Mouse (Mus musculus) adrenal gland, postnatal 14 days (tissue): ENCODE results near the gene Fam243. TPM values are rescaled to one million over a fixed set of nuclear protein-coding genes. Genes with fewer than 3 reads are reported as not detected.

Source experiments
- DNase-seq: peaks from one replicate; pipeline ENCODE4 v3.0.0; 2021; ENCODE audit warnings: mixed read lengths
- total RNA-seq: library from RNA; stranded (reverse); gene quantifications from 2 replicates; pipeline ENCODE4 v1.2.3, GENCODE M21; 2021

Fam243 gene
- total RNA-seq, 1 experiment from 2014 or later = not detected

DNA sequence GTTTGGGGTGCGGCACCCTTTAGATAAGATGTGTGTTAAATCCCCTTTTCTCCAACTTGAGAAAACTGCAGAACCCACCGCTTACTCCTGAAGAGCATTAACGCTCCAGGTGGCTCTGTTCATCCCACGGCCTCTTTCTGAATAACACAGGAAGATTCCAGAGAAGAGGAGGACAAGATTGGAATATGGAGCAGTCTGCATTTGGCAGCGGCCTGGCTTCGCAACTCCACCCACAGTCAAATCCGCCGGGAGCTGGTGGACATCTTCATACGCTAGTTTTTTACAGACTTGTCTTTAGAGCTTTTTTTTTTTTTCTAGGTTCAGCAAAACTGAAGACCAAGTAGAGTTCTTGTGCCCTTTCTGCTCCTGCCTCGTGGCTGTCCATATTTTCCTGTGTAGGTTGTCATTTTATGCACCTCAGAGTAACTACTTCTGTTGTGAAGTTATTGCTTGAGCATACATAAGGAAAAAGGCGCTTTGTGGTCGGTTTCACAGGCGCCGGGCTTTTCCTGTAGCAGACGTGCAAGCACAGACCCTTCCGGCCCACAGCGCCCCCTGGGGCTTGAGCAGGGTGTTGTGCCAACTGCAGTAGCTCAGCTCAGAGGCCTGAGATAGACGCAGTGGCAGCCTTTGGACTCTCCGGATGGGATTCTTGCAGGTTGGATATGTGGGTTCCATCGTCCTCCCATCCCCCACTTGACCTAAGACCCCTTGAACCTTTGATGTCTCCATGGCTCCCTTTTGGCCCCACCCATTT lies 1.7 kb downstream of the Fam243 start:
- DNase-seq = peak; percentile 78

GRCm38 (mm10) chr16:92316049-92316738 lies 5.0 kb downstream of the Fam243 start:
- peak; percentile 72 for DNase-seq

- DNase-seq = peak; percentile 72
These were observed 7.1 kb downstream of the Fam243 start for GRCm38 (mm10) chr16:92313953-92314741.

- DNase-seq = no peak
These were observed 12.1 kb downstream of the Fam243 start for GRCm38 (mm10) chr16:92309126-92309525.

GRCm38 (mm10) chr16:92307947-92308346 lies 13.3 kb downstream of the Fam243 start:
- no peak for DNase-seq

DNA sequence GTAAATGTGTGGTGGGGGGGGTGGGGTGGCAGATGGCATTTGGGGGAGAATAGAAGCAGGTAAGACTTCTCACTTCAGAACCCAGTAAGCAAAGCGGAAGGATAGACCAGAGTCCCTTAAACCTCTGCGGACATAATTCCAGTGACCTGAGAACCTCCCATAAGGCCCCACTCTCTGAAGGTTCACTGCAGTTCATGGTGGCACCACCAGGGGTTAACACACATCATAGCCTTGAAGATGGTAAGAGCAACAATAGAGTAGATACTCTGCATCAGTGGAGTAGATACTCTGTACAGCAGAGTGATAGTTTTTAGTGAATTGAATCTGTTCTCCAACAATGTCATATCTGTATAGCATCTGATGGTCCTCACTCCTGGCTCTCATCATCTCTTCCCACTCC lies 15.7 kb downstream of the Fam243 start:
- no peak for DNase-seq

GRCm38 (mm10) chr16:92302506-92302905 lies 18.7 kb downstream of the Fam243 start:
- DNase-seq = no peak

DNA sequence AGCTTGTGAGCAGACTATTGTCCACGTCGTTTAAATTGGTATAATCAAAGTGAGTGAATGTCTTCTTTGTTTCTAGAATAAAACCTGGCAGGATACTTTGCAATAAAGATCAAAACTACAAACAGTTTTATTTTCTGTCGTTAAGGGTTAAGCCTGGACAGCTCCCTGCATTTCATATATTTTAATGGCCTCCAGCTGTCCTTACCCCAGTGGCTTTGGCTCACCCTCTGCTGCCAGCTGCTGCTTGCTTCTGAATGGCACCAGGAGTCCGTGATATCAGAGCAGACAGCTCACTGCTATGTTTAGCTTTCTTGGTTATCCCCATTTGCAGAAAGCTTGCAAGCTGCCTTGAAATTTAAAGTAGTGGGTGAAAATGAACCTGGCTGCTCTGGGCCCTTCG lies 19.3 kb downstream of the Fam243 start:
- no peak for DNase-seq

DNA sequence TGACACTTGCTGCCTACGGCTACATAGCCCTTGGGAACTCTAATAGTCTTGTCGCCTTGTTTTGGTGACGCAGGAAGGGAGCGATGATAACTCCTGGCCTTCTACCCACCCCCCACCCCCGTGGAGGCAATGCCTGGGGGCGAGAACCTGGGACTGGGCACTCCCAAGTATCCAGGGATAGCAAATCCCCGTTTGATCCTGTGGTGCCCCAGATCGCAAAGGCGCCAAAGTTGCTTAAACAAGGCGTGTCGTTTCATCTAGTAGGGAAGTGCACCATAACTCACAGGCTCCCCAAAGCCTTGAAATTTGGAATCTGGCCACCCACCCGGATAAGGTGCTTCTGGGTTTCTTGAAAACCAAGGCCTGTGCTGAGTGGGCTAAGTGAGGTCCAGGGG lies 19.8 kb downstream of the Fam243 start:
- peak; percentile 56 for DNase-seq

- DNase-seq = peak; percentile 96
These were observed 20.4 kb downstream of the Fam243 start, which contains the start of gene Smim11 for GRCm38 (mm10) chr16:92300649-92301411. TSS of gene Smim11 (plus strand) at chr16:92301286.

- DNase-seq = no peak
These were observed 25.9 kb downstream of the Fam243 start for GRCm38 (mm10) chr16:92295328-92295727.

DNA sequence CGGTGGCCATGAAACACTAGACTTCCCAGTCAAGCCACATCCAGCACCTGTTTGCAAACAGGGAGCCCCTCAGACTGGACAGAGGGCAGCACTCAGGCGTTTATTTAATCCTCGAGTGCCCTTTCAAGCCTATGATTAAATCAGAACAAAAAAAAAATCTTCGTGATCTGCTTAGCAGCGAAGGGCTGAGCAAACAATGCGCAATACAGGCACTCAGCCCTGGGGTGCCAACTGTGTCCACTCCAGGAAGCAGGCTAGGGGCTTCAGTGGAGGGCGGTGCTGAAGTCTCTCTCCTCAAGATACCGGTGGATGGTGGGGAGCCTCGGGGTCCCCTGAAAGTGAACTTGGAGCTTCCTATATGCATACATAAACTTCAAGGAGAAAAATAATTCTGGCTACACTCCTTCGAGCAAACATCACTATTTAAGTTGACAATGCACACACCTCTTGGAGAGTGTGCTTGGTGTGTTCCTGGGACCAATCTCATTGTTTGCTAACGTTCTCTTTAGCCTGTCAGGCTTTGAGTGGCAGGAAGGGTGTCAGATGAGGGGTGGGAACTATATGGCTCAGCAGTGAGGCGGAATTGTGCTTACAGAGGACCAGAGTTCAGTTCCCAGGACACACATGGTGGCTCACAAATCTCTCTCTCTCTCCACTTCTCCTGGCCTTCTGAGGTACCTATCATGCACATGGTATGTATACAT lies 26.8 kb downstream of the Fam243 start:
- no peak for DNase-seq

GRCm38 (mm10) chr16:92292101-92292500 lies 29.1 kb downstream of the Fam243 start, which contains the start of gene Kcne2:
TSS of gene Kcne2 (plus strand) at chr16:92292389.
- no peak for DNase-seq

DNA sequence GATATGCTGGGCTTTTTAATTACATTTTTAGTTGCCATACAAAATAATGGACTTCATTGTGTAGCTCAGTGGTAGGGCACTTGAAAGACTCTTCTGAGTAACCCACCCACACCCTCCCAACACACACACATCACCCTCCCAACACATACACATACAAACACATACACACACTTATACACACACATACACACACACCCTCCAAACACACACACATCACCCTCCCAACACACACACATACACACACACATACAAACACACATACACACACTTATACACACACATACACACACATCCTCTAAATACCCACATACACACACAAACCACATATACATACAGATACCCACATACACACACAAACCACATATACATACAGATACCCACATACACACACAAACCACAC lies 31.2 kb downstream of the Fam243 start:
- DNase-seq = no peak

GRCm38 (mm10) chr16:92288778-92289177 lies 32.5 kb downstream of the Fam243 start:
- DNase-seq = peak; percentile 64

GRCm38 (mm10) chr16:92286609-92287008 lies 34.6 kb downstream of the Fam243 start:
- peak; percentile 91 for DNase-seq

DNA sequence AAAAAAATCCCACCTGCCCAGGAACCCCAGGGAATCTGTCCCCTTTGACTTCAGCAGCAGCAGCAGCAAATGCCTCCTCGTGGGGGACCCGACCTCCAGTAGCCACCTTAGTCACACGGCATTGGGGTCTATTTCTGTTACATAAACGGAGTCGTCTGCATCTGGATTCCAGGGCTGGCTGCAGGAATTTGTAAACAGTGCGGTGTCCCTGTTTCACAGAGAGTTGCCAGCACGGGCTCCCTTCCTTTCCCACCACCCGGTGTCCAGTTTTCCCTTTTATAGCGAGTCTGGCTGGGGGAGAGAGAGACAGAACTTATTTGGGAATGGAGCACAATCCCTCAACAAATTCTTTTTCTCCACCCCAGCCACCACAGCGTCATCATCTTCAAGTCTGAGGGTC lies 36.2 kb downstream of the Fam243 start:
- DNase-seq = no peak

- no peak for DNase-seq
These were observed 38.6 kb downstream of the Fam243 start for GRCm38 (mm10) chr16:92282671-92283070.

GRCm38 (mm10) chr16:92275526-92275925 lies 45.7 kb downstream of the Fam243 start:
- peak; percentile 77 for DNase-seq

DNA sequence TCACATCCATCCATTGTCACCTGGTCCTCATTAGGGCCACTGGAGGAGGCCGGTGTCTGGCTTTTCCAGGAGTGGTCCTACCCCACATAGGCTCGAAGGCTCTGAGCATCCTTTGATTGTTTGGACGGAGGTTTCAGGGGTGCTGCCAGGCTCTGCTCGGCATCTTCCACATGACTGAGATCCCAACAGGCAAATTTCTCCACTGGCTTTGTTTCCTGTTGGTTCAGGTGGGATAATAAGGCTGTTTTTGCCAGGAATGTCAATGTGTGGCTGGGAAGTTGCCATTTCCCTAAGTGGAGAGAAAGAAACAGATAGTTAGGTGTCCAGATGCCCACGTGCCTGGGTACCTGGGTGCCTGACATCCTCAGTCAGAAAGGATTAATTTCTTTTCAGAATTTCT lies 46.7 kb downstream of the Fam243 start:
- no peak for DNase-seq
